Mouse (Mus musculus): ENCODE data around the gene Frmd6. TPM values are rescaled to one million over a fixed set of nuclear protein-coding genes. Genes with fewer than 3 reads are reported as not detected.
A peak's percentile ranks its signal among the peaks of the same experiment; 100 is the strongest.

Gene Frmd6
- total RNA-seq, 2 experiments from 2014 or later, result 44.5 to 51.4 TPM

- intact Hi-C loops (cut with DNase I), result no loop called here
- no peak for DNase-seq
Measured at GRCm38 (mm10) chr12:70807543-70807942, 17.8 kb upstream of the Frmd6 start.

- intact Hi-C loops (cut with DNase I), result no loop called here
- DNase-seq, result no peak
Measured at GRCm38 (mm10) chr12:70807975-70808374, 17.3 kb upstream of the Frmd6 start.

DNA sequence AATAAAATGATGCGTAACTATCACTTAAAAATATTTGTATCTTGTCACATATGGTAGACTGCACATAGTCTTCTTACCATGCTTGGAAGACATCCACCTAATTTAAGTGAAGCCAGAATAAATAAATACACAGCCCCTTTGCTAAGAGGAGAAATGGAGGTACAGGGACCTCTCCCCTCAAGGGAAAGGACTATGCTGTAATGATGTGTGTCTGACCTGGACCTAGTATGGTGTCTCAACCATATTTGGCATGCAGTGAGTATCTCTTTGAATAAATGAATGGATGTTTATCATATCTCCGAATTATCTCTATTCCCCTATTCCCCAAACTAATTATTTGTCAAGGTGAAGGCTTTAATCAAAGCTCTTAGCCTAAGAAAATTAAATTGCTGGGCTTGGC is 15.4 kb upstream of the Frmd6 start:
- DNase-seq, result no peak
- intact Hi-C loops (cut with DNase I), result no loop called here

- intact Hi-C loops (cut with DNase I), result no loop called here
- DNase-seq, result peak in 1 of 2 experiments; percentile 34
Measured at GRCm38 (mm10) chr12:70811772-70812171, 13.5 kb upstream of the Frmd6 start.

DNA sequence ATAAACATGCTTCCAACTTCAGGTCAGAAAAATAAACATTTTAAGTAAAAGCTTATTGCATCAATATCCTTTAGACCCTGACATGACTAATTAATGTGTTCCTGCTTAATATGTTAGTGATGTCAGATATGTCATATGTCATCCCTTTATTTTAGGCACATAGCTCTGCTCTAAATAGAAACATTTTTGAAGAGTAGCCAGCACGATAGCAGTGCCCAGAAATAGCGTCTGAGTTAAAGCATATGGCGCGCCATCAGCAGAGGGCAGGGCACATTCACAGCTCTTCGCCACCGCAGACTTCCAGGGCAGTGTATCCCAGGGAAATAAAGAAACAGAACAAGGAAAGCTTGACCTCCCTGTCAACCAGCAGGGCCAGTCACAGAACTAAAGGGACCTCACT is 13.1 kb upstream of the Frmd6 start:
- DNase-seq, result peak; percentile 85 to 88
- intact Hi-C loops (cut with DNase I), result no loop called here

DNA sequence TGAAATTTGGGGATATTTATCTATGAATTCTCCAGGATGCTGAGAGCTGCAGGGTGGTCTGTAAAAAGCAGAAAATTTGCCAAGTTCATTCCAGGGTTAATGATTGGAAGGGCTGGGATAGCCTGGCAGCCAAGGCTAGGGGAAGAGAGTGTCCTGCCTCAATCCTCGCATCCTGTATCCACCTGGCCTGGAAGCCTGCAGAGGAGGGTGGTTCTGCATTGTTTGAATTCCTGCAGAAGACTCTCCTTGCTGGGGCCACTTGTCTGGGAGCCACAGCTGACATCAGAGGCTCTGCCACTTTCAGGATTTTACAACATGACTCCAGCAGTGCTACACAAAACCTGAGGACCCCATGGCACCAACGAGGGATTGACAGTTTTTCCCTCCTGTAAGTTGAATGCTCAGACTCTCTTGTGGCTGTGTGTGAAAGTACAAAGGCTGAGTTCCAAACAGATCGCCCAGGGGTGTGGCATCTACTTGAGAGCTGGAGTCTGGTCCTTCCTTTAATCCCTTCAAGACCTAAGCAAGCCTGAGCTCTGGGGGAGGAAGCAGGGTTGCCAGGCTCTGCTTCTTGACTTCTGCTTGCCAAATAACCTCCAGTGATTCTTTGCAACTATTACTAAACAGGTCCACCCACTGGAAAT is 12.4 kb upstream of the Frmd6 start:
- intact Hi-C loops (cut with DNase I), result no loop called here
- peak; percentile 32 to 42 for DNase-seq

- DNase-seq, result no peak
- intact Hi-C loops (cut with DNase I), result no loop called here
Measured at GRCm38 (mm10) chr12:70816731-70817130, 8.6 kb upstream of the Frmd6 start.

DNA sequence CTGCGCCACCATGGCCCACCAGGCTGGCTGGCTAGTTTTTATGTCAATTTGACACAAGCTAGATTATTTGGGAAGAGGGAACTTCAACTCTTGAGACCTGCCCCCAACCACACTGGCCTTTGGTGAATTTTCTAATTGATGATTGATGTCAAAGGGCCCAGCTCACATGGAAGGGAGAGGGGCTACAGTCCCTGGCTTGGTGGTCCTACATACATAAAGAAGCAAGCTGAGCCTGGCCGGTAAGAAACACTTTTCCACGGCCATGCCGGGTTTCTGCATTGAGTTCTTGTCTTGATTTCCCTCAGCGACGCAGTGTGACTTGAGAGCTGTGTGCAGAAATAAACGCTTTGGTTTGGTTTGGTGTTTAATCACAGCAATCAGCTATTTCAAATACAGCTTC is 1.3 kb upstream of the Frmd6 start:
- intact Hi-C loops (cut with DNase I), result no loop called here
- DNase-seq, result no peak

DNA sequence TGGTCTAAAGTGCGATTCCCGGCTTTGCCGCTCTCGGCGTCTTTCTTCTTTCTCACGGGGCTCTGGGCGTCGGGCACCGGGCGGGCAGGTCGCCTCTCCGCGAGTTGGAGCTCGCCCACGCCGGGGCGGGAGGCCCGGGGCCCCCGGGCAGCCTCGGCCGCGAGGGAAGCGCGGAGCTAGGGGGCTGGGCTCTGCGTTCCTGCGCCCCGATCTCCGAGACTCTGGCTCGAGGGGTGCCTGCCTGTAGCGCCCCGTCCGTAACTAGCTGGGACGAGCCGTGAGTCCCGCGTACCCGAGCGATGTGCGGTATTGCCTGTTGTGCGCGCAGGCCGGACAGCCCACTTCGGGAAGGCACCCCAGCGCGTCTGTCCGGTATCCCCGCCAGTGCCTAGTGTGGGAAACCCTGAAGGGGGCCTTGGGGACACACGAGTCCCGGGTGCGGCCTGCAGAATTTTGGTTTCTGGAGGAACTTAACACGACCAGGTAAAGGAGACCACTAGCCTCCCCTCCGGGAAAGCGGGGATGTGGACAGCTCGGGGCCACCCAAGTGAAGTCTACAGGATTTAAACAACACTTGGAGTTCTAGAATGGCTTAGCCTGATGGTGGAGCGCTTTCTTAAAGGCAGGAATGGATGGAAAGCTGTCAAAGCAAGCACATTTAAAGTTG is 470 bp downstream of the Frmd6 start:
- intact Hi-C loops (cut with DNase I), result loop anchor here (1.0 to 5.0 kb wide), 3 partner anchors 57 to 331 kb away; no protein-coding TSS in a partner anchor
- peak; percentile 70 to 77 for DNase-seq

GRCm38 (mm10) chr12:70826318-70827072 is 1.2 kb downstream of the Frmd6 start:
- intact Hi-C loops (cut with DNase I), result loop anchor here (2.0 to 5.0 kb wide), 2 partner anchors 56 to 332 kb away; no protein-coding TSS in a partner anchor
- DNase-seq, result peak; percentile 53 to 56

- intact Hi-C loops (cut with DNase I), result loop anchor here (2.0 to 5.0 kb wide), 2 partner anchors 55 to 333 kb away; no protein-coding TSS in a partner anchor
- DNase-seq, result peak; percentile 45 to 48
Measured at GRCm38 (mm10) chr12:70827187-70827900, 2.0 kb downstream of the Frmd6 start.

DNA sequence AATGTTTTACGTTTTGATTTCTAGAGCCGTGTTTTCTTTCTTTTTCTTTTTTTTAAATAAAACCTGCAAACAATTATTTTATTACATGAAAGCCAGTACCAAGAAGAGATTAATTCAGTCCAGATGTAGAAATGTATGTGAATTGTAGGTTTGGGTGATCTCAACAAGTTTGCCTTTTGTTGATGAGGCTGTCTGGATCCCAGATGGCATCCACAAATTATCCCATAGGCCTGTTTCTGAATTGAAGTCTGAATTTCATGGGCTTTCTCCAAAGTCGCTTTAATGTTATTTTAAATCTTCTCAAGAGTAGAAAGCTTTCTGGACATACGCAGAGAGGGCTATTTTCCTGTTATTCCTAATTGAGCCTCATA is 2.6 kb downstream of the Frmd6 start:
- DNase-seq, result no peak
- intact Hi-C loops (cut with DNase I), result loop anchor here (2.0 to 5.0 kb wide), 2 partner anchors 54 to 333 kb away; no protein-coding TSS in a partner anchor

DNA sequence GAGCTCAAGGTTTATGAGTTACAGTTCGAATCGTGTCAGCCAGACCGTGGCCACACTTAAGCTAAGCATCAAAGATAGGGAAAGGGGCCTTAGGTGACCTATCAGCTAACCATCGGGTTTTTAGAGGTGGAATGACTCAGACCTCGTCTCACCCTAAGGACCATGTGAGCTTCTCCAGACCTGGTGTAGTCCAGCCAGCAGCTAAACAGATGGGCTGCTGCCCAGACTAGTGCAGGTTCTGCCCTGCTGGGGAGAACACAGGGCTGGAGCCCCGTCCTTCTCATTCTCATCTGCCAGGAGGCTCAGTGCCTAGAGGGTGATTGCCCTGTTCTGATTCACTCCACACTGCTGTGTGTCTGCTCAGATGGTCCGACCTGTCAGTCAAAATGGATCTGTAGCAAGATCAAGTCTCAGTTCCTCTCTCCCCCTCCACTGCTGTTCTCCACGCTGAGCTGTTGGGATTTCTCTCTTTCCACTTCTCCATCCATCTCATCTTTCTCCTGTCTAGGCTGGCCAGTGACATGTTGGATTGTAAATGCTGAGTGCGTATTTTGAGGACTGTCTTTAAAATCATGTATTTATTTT is 5.8 kb downstream of the Frmd6 start:
- DNase-seq, result peak; percentile 66 to 70
- intact Hi-C loops (cut with DNase I), result no loop called here

- intact Hi-C loops (cut with DNase I), result no loop called here
- no peak for DNase-seq
Measured at GRCm38 (mm10) chr12:70832216-70832998, 7.1 kb downstream of the Frmd6 start.

DNA sequence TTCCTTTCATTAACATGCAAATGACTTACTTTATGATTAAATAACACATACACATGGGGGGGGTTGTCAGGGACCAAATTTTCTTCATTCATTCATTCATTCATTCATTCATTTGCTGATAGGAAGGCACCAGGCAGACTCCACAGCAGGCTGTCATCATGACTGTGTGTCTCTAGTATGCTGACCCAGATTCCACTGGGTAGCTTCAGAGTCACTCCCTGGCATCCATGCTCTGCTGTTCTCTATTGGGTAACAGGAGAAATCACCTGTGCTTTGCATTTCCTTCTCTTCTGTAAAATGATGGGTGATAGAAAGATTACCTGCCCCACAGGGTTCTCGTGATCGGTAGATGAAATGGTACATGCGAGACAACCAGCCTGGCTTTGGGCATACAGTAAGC is 7.7 kb downstream of the Frmd6 start:
- DNase-seq, result no peak
- intact Hi-C loops (cut with DNase I), result no loop called here

- intact Hi-C loops (cut with DNase I), result loop anchor here (2.0 kb wide), 1 partner anchor 17 kb away; no protein-coding TSS in a partner anchor
- no peak for DNase-seq
Measured at GRCm38 (mm10) chr12:70834043-70834442, 8.7 kb downstream of the Frmd6 start.

- DNase-seq, result no peak
- intact Hi-C loops (cut with DNase I), result loop anchor here (2.0 kb wide), 1 partner anchor 16 kb away; no protein-coding TSS in a partner anchor
Measured at GRCm38 (mm10) chr12:70835004-70835403, 9.7 kb downstream of the Frmd6 start.

- intact Hi-C loops (cut with DNase I), result no loop called here
- DNase-seq, result no peak
Measured at GRCm38 (mm10) chr12:70837792-70838321, 12.5 kb downstream of the Frmd6 start.

DNA sequence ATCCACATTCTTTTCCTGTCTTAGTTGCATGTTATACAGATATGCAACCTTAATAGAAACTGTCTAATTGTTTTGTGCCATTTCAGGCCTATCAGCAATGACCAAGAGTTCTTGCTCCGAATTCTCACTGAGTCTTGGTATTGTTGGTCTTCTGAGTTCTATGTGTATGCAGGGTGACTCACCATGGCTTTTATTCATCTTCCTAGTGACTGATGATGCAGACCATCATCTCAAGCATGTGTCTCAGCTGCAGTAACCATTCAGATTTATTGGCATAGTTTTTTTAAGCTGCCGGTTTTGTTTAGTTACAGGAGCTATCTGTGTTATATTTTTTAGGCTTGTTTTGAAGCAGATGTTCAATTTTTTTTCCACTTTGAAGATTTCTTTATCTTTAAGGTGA is 20.1 kb downstream of the Frmd6 start:
- intact Hi-C loops (cut with DNase I), result no loop called here
- no peak for DNase-seq
